Mouse (Mus musculus) ES-E14 (cell line): ENCODE results near the gene Nnat.

Experiments
- CHD2 ChIP-seq: IDR thresholded peaks from 2 replicates; pipeline ENCODE4 v1.6.1; 2014; ENCODE audit warnings: mild to moderate bottlenecking, low read depth, low read length, inconsistent platforms
- HCFC1 ChIP-seq: IDR thresholded peaks from 2 replicates; pipeline ENCODE4 v1.6.1; 2012; ENCODE audit warnings: low read length, inconsistent platforms, borderline replicate concordance; ENCODE audit not compliant: insufficient read depth
- MAFK ChIP-seq: IDR thresholded peaks from 2 replicates; pipeline ENCODE4 v1.6.1; 2014; ENCODE audit warnings: mild to moderate bottlenecking, low read depth, low read length, inconsistent platforms; ENCODE audit not compliant: insufficient read depth
- ZC3H11A ChIP-seq: IDR thresholded peaks from 2 replicates; pipeline ENCODE4 v1.6.1; 2012; ENCODE audit warnings: low read depth, mild to moderate bottlenecking, inconsistent platforms, low read length, borderline replicate concordance
- ZNF384 ChIP-seq: IDR thresholded peaks from 2 replicates; pipeline ENCODE4 v1.6.1; 2012; ENCODE audit warnings: low read depth, low read length, inconsistent platforms

DNA sequence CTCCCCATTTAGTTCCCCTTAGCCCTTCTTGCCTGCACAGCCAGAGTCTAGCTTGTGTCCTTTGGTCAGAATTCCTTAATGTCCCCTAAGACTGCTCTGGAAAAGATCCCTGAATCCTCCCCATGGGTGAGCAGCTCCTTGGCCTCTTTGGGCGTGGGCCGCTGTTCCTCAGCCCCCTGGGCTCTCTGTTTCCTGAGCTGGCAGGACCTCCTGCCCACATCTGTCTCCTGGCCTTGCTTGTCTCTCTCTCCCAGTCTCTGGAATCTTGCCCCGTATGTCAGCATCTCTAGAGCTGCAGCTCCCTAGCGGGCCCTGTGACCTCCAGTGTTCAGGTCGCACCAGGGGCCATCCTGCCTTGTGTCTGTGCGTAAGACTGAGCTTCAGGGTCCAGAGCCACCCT is 40.4 kb upstream of the Nnat start:
- TF ChIP-seq MAFK (no peak), CHD2 (no peak), ZC3H11A (no peak), HCFC1 (no peak), ZNF384 (no peak)
